Mouse (Mus musculus) G1E (cell line): Measurements from ENCODE around the gene Arpp19. TPM values are rescaled to one million over a fixed set of nuclear protein-coding genes. Genes with fewer than 3 reads are reported as not detected.

Source experiments
- ATAC-seq: 2 replicates; pipeline ENCODE4 v1.8.0; 2016; ENCODE audit warnings: mild to moderate bottlenecking; ENCODE audit not compliant: insufficient number of reproducible peaks, poor library complexity, low FRiP score, severe bottlenecking; ENCODE audit errors: extremely low read depth
- DNase-seq: peaks from one replicate; pipeline ENCODE4 v3.0.0; 2012; ENCODE audit warnings: low spot score
- H3K27me3 ChIP-seq: 2 replicates; pipeline ENCODE4 v1.6.1; 2012; ENCODE audit warnings: mild to moderate bottlenecking, low read length, inconsistent platforms; ENCODE audit not compliant: insufficient read depth
- H3K36me3 ChIP-seq: replicated peaks from 2 replicates; pipeline ENCODE3; 2012; ENCODE audit warnings: mild to moderate bottlenecking, inconsistent platforms
- H3K4me1 ChIP-seq: 2 replicates; pipeline ENCODE4 v1.6.1; 2012; ENCODE audit warnings: low read depth, low read length, inconsistent platforms, mixed read lengths; ENCODE audit not compliant: insufficient read depth
- H3K4me3 ChIP-seq: 2 replicates; pipeline ENCODE4 v1.5.1; 2012; ENCODE audit warnings: low read depth, mild to moderate bottlenecking, inconsistent platforms, low read length, moderate library complexity, mixed read lengths
- H3K9me3 ChIP-seq: replicated peaks from 2 replicates; pipeline ENCODE4 v1.6.1; 2012; ENCODE audit warnings: inconsistent platforms
- CTCF ChIP-seq: IDR thresholded peaks from 2 replicates; pipeline ENCODE4 v1.5.1; 2012; ENCODE audit warnings: low read depth, low read length, inconsistent platforms, mixed read lengths
- GATA1 ChIP-seq: IDR thresholded peaks from 2 replicates; pipeline ENCODE4 v1.6.1; 2012; ENCODE audit warnings: borderline replicate concordance, low read length, inconsistent platforms, mixed read lengths
- GATA2 ChIP-seq: IDR thresholded peaks from 2 replicates; pipeline ENCODE4 v1.6.1; 2012; ENCODE audit warnings: low read depth, low read length, inconsistent platforms, borderline replicate concordance
- POLR2AphosphoS5 ChIP-seq: IDR thresholded peaks from 2 replicates; pipeline ENCODE4 v1.6.1; 2012; ENCODE audit warnings: low read depth, low read length, inconsistent platforms; ENCODE audit not compliant: insufficient replicate concordance
- TAL1 ChIP-seq: conservative IDR thresholded peaks from 2 replicates; pipeline ENCODE4 v1.6.1; 2012; ENCODE audit warnings: low read depth, low read length, inconsistent platforms, mixed read lengths
- polyA plus RNA-seq: library from polyadenylated mRNA; stranded (reverse); fragments of >175 nt; gene quantifications from 2 replicates; pipeline ENCODE4 v1.2.3, GENCODE M21; 2012
- total RNA-seq, 2 experiments: library from RNA; stranded (forward) in 1 of 2; stranded (reverse) in 1 of 2; fragments of 200-1000 nt in 1 of 2; fragments of >200 nt in 1 of 2; fragmentation: Nextera tagmentation in 1 of 2; gene quantifications; 2 replicates each; pipeline ENCODE4 v1.2.3; 2014 to 2017

The Arpp19 gene
- total and polyA plus RNA-seq, 3 experiments: 71.2 to 219 (median 76.8) TPM

DNA sequence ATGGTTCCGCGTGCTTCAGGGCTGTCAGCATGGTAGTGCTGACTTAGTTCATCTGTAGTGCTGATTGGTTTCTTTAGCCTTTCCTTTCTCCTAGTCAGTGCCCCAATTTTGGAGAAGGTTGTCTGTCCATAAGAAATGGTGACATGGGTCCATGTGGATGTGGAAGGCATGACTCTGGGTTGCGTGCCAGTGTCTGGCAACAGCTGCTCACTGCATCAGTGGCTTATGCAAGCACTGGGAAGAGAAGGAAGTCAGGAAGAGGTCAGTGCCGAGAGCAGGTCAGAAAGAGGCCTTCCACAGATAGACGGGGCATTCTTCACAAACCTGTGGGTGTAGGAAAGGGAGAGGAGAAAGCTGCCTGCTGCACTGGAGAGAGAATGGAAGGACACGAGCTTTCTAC, 36.4 kb upstream of the Arpp19 start:
- Histone ChIP-seq H3K4me1 (no peaks in the 10 kb centered on the region), H3K27me3 (no peaks in the 10 kb centered on the region), H3K9me3 (no peaks in the 10 kb centered on the region), H3K36me3 (no peaks in the 10 kb centered on the region), H3K4me3 (no peak overlapping the region)
- DNase-seq (no peak), ATAC-seq (no peak)
- TF ChIP-seq GATA1 (no peak), POLR2AphosphoS5 (no peak), TAL1 (no peak), GATA2 (no peak), CTCF (no peak)

DNA sequence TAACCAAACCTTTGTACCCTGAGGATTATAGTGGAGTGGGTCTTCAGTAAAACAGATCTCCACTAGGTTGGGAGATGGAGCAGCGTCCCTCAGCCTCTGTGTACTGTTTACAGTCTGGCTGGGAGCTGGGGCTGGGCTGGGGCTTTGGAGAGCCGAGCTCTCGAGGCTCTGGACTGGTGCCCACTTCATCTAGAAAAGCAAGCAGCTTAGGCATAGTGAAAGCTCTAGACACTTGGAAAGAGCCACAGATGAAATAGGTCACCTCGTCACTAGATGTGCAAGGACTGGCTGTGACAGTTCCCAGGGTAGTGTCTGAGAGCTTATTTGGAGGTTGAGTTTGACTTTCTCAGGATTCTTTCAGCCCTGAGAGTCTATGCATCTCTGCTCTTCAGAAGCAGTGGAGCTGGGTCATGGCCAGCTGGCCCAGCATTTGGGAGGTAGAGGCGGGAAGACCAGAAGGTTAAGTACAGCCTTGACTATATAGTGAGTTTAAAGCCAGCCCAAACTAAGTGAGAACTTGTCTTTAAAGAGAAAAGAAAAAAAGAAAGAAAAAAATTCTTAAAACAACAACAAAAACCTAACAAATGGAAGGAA, 35.7 kb upstream of the Arpp19 start:
- Histone ChIP-seq H3K27me3 (no peaks in the 10 kb centered on the region), H3K4me1 (no peaks in the 10 kb centered on the region), H3K4me3 (no peak overlapping the region), H3K36me3 (no peaks in the 10 kb centered on the region), H3K9me3 (no peaks in the 10 kb centered on the region)
- no peak for ATAC-seq
- no peak for DNase-seq
- TF ChIP-seq GATA2: no peak
- no peak for TF ChIP-seq POLR2AphosphoS5
- no peak for TF ChIP-seq GATA1
- no peak for TF ChIP-seq CTCF
- no peak for TF ChIP-seq TAL1

DNA sequence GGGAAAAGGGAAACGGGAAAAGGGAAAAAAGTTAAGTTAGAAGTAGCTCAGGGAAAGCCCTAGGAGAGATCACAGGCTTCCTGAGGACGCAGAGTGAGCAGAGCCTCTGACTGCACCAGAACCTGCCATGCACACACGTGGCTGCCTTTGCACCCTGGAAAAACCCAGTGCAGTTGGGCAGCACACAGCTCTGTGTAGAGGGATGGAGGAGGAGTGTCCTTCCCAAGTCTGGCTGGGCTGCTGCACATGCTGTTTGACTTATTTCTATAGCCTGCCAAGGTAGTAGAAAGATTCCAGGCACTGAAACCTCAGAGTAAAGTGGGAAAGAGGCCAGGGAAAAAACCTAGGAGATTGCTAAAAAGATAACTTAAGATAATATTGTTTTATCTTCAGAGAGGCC, 35.2 kb upstream of the Arpp19 start:
- no peaks in the 10 kb centered on the region for H3K4me1 ChIP-seq
- DNase-seq (no peak), ATAC-seq (no peak)
- H3K9me3 ChIP-seq: no peaks in the 10 kb centered on the region
- TF ChIP-seq TAL1 (no peak), POLR2AphosphoS5 (no peak), GATA2 (no peak), CTCF (no peak), GATA1 (no peak)
- H3K27me3 ChIP-seq: no peaks in the 10 kb centered on the region
- no peaks in the 10 kb centered on the region for H3K36me3 ChIP-seq
- no peak overlapping the region for H3K4me3 ChIP-seq

DNA sequence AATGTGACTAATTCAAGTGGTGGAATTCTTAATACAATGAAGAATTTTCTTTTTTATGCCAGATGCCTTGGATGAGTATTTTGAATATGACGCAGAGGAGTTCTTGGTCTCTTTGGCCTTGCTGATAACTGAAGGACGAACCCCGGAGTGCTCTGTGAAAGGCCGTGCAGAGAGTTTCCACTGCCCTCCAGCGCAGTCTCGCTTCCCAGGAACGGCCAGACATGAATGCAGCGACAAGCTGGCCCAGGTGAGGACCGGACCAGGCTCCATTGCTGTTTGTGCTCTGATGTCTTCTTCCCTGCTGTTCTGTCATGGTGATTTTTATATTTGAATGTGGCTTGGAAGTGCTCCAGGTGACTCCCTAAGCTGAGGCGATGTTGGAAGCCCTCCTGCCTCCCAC, 33.2 kb upstream of the Arpp19 start:
- ATAC-seq (no peak), DNase-seq (no peak)
- H3K36me3 ChIP-seq: peaks cover 6% of the 10 kb centered on the region
- no peak overlapping the region for H3K4me3 ChIP-seq
- H3K27me3 ChIP-seq: no peaks in the 10 kb centered on the region
- H3K9me3 ChIP-seq: no peaks in the 10 kb centered on the region
- TF ChIP-seq CTCF (no peak), POLR2AphosphoS5 (no peak), TAL1 (no peak), GATA1 (no peak), GATA2 (no peak)
- H3K4me1 ChIP-seq: no peaks in the 10 kb centered on the region

DNA sequence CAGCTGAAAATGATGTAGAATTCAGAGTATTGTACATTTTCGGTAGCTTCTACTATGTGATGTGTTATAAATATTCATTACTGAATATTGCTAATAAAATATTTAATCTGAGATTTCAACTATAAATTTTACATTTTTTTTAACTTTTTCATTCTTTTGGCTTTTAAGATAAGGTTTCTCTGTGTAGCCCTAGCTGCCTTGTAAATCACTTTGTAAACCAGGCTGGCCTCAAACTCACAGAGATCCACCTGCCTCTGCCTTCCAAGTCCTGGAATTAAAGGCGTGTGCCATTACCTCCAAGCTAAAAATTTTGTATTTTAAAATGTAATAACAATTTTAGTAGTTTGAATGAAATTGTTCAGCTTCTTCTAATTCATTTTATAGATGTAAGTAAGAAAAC, 20.8 kb upstream of the Arpp19 start:
- ATAC-seq (no peak), DNase-seq (no peak)
- no peak overlapping the region for H3K4me3 ChIP-seq
- no peaks in the 10 kb centered on the region for H3K4me1 ChIP-seq
- no peaks in the 10 kb centered on the region for H3K9me3 ChIP-seq
- peaks cover 2% of the 10 kb centered on the region for H3K36me3 ChIP-seq
- TF ChIP-seq GATA1 (no peak), TAL1 (no peak), CTCF (no peak), GATA2 (no peak), POLR2AphosphoS5 (no peak)
- no peaks in the 10 kb centered on the region for H3K27me3 ChIP-seq

GRCm38 (mm10) chr9:75019181-75019580, 18.2 kb upstream of the Arpp19 start:
- H3K27me3 ChIP-seq: peaks cover 3% of the 10 kb centered on the region; the same call in 1 of the 2 replicates
- H3K4me3 ChIP-seq: no peak overlapping the region
- H3K9me3 ChIP-seq: no peaks in the 10 kb centered on the region
- peaks cover 4% of the 10 kb centered on the region; the same call in 1 of the 2 replicates for H3K4me1 ChIP-seq
- DNase-seq (no peak), ATAC-seq (no peak)
- peaks cover 2% of the 10 kb centered on the region for H3K36me3 ChIP-seq
- no peak for TF ChIP-seq CTCF
- TF ChIP-seq GATA1: no peak
- no peak for TF ChIP-seq TAL1
- no peak for TF ChIP-seq POLR2AphosphoS5
- no peak for TF ChIP-seq GATA2

DNA sequence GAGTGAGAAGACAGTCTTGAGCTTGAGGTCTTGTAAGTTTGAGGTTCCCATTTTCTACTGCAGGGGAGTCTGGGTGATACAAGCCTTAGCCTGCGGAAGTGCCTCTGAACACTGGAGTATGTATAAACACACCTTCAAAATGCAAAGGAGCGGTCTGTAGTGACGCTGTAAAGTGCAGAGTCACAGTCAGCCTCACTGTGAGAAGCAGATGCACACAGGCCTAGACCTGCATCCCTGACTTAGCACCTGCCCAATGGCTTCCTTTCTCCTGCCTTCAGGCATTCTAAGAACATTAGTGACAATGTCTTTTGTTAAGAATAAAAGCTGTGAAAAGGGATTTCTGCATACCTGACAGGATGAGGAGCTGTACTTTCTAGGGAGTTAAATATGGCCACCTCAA, 17.8 kb upstream of the Arpp19 start:
- H3K27me3 ChIP-seq: peaks cover 5% of the 10 kb centered on the region; the same call in 1 of the 2 replicates
- no peak for DNase-seq
- TF ChIP-seq CTCF (no peak), POLR2AphosphoS5 (no peak), TAL1 (no peak), GATA2 (no peak), GATA1 (no peak)
- peaks cover 7% of the 10 kb centered on the region; the same call in 1 of the 2 replicates for H3K4me1 ChIP-seq
- H3K9me3 ChIP-seq: no peaks in the 10 kb centered on the region
- ATAC-seq: no peak
- no peak overlapping the region for H3K4me3 ChIP-seq
- peaks cover 2% of the 10 kb centered on the region for H3K36me3 ChIP-seq
